Mouse (Mus musculus): Measurements from ENCODE around the gene Olfr1215. TPM values are rescaled to one million over a fixed set of nuclear protein-coding genes. Genes with fewer than 3 reads are reported as not detected.

Gene Olfr1215
- not detected for polyA plus RNA-seq (2015; fragmentation: Illumina TruSeq; extraction: RNeasy Lipid Tissue Mini Kit (QIAGEN cat#74804); ENCODE audit: insufficient read depth, low read depth, low replicate concordance)

DNA sequence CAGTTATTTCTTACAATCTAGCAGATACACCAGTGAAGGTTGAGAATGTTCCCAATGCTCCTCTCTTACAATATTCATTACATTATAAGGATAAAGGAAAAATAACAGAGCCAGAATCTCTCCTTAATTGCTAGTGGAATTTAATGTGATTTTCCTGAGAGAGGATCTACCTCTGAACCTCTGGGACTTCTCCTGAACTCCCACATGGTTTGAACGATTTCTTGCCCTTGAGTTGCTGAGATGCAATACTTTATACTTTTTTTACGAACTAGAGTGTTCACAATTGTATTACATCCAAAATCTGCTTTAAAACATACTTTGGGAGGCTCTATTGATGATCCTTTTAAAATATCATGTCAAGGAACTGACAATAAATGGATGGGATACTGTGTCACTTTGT is at the start of gene Olfr1215:
Gene Olfr1215, minus strand, starts transcription at position 101 of the 400 bp plus-strand sequence.

DNA sequence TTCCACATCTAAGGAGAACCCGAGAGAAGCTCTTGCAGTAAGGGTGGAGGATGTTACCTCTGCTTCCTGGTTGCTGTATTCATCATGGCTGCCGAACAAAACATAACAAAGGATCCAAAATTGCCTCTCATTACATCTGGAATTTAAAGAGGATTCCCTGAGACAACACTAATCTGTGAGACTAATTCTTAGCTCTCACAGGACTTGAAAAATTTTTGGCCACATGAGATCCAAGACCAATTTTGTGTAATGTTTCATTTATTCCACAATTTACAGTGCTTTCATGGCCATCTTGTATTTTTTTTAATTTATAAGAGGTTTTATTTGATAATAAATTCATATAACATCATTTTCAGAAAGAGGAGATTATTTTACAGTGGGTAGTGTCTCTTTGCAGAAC is 25.2 kb upstream of the Olfr1215 start, which contains the start of gene Olfr1217:
Gene Olfr1217, minus strand, starts transcription at position 101 of the 400 bp plus-strand sequence.

DNA sequence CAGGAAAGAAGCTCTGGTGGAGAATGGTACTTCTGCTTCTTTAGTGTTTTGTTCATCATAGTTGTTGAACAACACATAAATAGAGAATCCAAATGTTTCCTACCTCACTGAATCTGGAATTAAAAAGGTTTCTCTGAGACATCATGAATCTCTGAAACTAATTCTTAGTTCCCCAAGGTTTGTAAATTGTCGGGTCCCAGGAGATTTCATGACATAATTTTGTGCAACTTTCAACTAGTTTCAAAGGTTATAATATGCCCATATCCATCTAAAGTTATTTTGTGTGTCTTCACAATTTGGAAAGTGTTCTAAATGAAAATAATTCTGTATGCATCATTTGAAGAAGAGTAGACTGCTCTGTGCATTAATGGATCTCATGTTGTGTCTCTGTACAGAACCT is 11.5 kb upstream of the Olfr1215 start, which contains the start of gene Olfr1216:
Gene Olfr1216, minus strand, starts transcription at position 101 of the 400 bp plus-strand sequence.

DNA sequence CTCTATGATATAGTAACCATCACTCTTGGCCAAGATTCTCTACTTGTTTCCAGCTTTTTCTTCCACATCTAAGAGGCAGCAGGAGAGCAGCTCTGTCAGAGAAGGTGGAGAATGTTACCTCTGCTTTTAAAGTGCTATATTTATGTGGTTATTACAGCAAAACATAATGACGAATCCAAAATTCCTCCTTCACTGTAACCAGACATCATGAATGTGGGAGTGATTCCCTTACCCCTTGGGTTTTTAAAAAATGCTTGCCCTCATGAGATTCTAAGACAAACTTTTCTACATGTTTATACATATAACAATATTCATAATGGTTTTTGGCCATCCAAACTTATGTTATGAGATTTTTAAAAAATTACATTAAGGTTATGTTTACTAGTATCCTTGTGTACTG is 14.2 kb downstream of the Olfr1215 start, which contains the start of gene Olfr1214:
Gene Olfr1214, minus strand, starts transcription at position 101 of the 400 bp plus-strand sequence.

DNA sequence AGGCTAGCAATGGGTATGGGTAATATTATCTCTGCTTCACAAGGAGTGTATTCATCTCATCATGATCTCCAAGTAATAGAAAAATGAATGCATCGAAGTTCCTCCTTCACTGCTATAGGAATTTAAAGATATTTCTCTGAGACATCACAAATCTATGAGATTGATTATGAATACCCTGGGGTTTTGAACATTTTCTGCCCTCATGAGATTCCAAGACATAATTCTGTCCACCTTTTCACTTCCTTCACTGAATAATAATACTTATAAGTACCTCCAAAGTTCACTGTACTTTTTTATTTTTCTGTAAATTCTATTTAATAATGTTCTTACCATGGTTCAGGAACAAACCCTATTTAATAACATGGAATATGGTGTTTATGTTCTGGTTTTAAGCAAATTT is 26.6 kb downstream of the Olfr1215 start, which contains the start of gene Gm13762:
Gene Gm13762, minus strand, starts transcription at position 101 of the 400 bp plus-strand sequence.

DNA sequence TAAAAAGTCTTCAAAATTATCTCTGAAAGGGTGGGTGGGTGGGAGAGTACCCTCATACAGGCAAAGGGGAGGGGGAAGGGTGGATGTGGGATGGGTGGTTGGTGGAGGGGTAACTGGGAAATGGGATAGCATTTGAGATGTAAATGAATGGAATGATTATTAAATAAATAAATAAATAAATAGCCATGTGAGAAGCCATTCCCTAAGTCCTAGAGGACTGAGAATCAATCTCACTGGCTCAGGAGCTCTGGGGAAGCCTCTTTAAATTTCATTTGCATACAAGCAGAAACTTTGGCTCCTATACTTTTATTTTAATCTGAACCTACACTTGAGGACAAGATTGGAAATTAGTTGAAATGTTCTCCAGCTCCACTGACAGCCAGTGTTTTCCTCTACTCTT is 53.1 kb downstream of the Olfr1215 start, which contains the start of gene Olfr1212:
Gene Olfr1212, plus strand, starts transcription at position 301 of the 400 bp plus-strand sequence.

Other genes starting within 250 kb of the Olfr1215 start
- not detected for gene Olfr1199, start 246.5 kb downstream of the Olfr1215 start, polyA plus RNA-seq (2015; fragmentation: Illumina TruSeq; extraction: RNeasy Lipid Tissue Mini Kit (QIAGEN cat#74804); ENCODE audit: insufficient read depth, low read depth, low replicate concordance)
- gene Olfr1200, start 236.5 kb downstream of the Olfr1215 start, polyA plus RNA-seq (2015; fragmentation: Illumina TruSeq; extraction: RNeasy Lipid Tissue Mini Kit (QIAGEN cat#74804); ENCODE audit: insufficient read depth, low read depth, low replicate concordance) = not detected
- gene Olfr1201, start 213.9 kb downstream of the Olfr1215 start, polyA plus RNA-seq (2015; fragmentation: Illumina TruSeq; extraction: RNeasy Lipid Tissue Mini Kit (QIAGEN cat#74804); ENCODE audit: insufficient read depth, low read depth, low replicate concordance) = not detected
- not detected for gene Olfr1202, start 192.5 kb downstream of the Olfr1215 start, polyA plus RNA-seq (2015; fragmentation: Illumina TruSeq; extraction: RNeasy Lipid Tissue Mini Kit (QIAGEN cat#74804); ENCODE audit: insufficient read depth, low read depth, low replicate concordance)
- gene Olfr1205, start 177.2 kb downstream of the Olfr1215 start, polyA plus RNA-seq (2015; fragmentation: Illumina TruSeq; extraction: RNeasy Lipid Tissue Mini Kit (QIAGEN cat#74804); ENCODE audit: insufficient read depth, low read depth, low replicate concordance) = not detected
- gene Olfr1204, start 157.7 kb downstream of the Olfr1215 start, polyA plus RNA-seq (2015; fragmentation: Illumina TruSeq; extraction: RNeasy Lipid Tissue Mini Kit (QIAGEN cat#74804); ENCODE audit: insufficient read depth, low read depth, low replicate concordance) = not detected
- gene Olfr1206, start 143.7 kb downstream of the Olfr1215 start, polyA plus RNA-seq (2015; fragmentation: Illumina TruSeq; extraction: RNeasy Lipid Tissue Mini Kit (QIAGEN cat#74804); ENCODE audit: insufficient read depth, low read depth, low replicate concordance) = not detected
- gene Olfr1208, start 104.7 kb downstream of the Olfr1215 start, polyA plus RNA-seq (2015; fragmentation: Illumina TruSeq; extraction: RNeasy Lipid Tissue Mini Kit (QIAGEN cat#74804); ENCODE audit: insufficient read depth, low read depth, low replicate concordance) = not detected
- gene Olfr1209, start 91.8 kb downstream of the Olfr1215 start, polyA plus RNA-seq (2015; fragmentation: Illumina TruSeq; extraction: RNeasy Lipid Tissue Mini Kit (QIAGEN cat#74804); ENCODE audit: insufficient read depth, low read depth, low replicate concordance) = not detected
- gene Olfr1211, start 68.9 kb downstream of the Olfr1215 start, polyA plus RNA-seq (2015; fragmentation: Illumina TruSeq; extraction: RNeasy Lipid Tissue Mini Kit (QIAGEN cat#74804); ENCODE audit: insufficient read depth, low read depth, low replicate concordance) = not detected
- not detected for gene Olfr1212, start 53.0 kb downstream of the Olfr1215 start, polyA plus RNA-seq (2015; fragmentation: Illumina TruSeq; extraction: RNeasy Lipid Tissue Mini Kit (QIAGEN cat#74804); ENCODE audit: insufficient read depth, low read depth, low replicate concordance)
- not detected for gene Gm13762, start 26.7 kb downstream of the Olfr1215 start, polyA plus RNA-seq (2015; fragmentation: Illumina TruSeq; extraction: RNeasy Lipid Tissue Mini Kit (QIAGEN cat#74804); ENCODE audit: insufficient read depth, low read depth, low replicate concordance)
- not detected for gene Olfr1214, start 14.3 kb downstream of the Olfr1215 start, polyA plus RNA-seq (2015; fragmentation: Illumina TruSeq; extraction: RNeasy Lipid Tissue Mini Kit (QIAGEN cat#74804); ENCODE audit: insufficient read depth, low read depth, low replicate concordance)
- gene Olfr1216, start 11.4 kb upstream of the Olfr1215 start, polyA plus RNA-seq (2015; fragmentation: Illumina TruSeq; extraction: RNeasy Lipid Tissue Mini Kit (QIAGEN cat#74804); ENCODE audit: insufficient read depth, low read depth, low replicate concordance) = not detected
- gene Olfr1217, start 25.1 kb upstream of the Olfr1215 start, polyA plus RNA-seq (2015; fragmentation: Illumina TruSeq; extraction: RNeasy Lipid Tissue Mini Kit (QIAGEN cat#74804); ENCODE audit: insufficient read depth, low read depth, low replicate concordance) = not detected
- not detected for gene Olfr1218, start 54.2 kb upstream of the Olfr1215 start, polyA plus RNA-seq (2015; fragmentation: Illumina TruSeq; extraction: RNeasy Lipid Tissue Mini Kit (QIAGEN cat#74804); ENCODE audit: insufficient read depth, low read depth, low replicate concordance)
- gene Olfr1219, start 76.5 kb upstream of the Olfr1215 start, polyA plus RNA-seq (2015; fragmentation: Illumina TruSeq; extraction: RNeasy Lipid Tissue Mini Kit (QIAGEN cat#74804); ENCODE audit: insufficient read depth, low read depth, low replicate concordance) = not detected
- gene Olfr1220, start 99.9 kb upstream of the Olfr1215 start, polyA plus RNA-seq (2015; fragmentation: Illumina TruSeq; extraction: RNeasy Lipid Tissue Mini Kit (QIAGEN cat#74804); ENCODE audit: insufficient read depth, low read depth, low replicate concordance) = not detected
- not detected for gene Olfr1221, start 110.3 kb upstream of the Olfr1215 start, polyA plus RNA-seq (2015; fragmentation: Illumina TruSeq; extraction: RNeasy Lipid Tissue Mini Kit (QIAGEN cat#74804); ENCODE audit: insufficient read depth, low read depth, low replicate concordance)
- not detected for gene Olfr1222, start 126.1 kb upstream of the Olfr1215 start, polyA plus RNA-seq (2015; fragmentation: Illumina TruSeq; extraction: RNeasy Lipid Tissue Mini Kit (QIAGEN cat#74804); ENCODE audit: insufficient read depth, low read depth, low replicate concordance)
- not detected for gene Olfr1223, start 144.6 kb upstream of the Olfr1215 start, polyA plus RNA-seq (2015; fragmentation: Illumina TruSeq; extraction: RNeasy Lipid Tissue Mini Kit (QIAGEN cat#74804); ENCODE audit: insufficient read depth, low read depth, low replicate concordance)
- gene Olfr1224-ps1, start 157.1 kb upstream of the Olfr1215 start, polyA plus RNA-seq (2015; fragmentation: Illumina TruSeq; extraction: RNeasy Lipid Tissue Mini Kit (QIAGEN cat#74804); ENCODE audit: insufficient read depth, low read depth, low replicate concordance) = not detected
- gene Olfr1225, start 167.7 kb upstream of the Olfr1215 start, polyA plus RNA-seq (2015; fragmentation: Illumina TruSeq; extraction: RNeasy Lipid Tissue Mini Kit (QIAGEN cat#74804); ENCODE audit: insufficient read depth, low read depth, low replicate concordance) = not detected
- gene Olfr1226, start 193.1 kb upstream of the Olfr1215 start, polyA plus RNA-seq (2015; fragmentation: Illumina TruSeq; extraction: RNeasy Lipid Tissue Mini Kit (QIAGEN cat#74804); ENCODE audit: insufficient read depth, low read depth, low replicate concordance) = not detected
- not detected for gene Olfr1228, start 247.1 kb upstream of the Olfr1215 start, polyA plus RNA-seq (2015; fragmentation: Illumina TruSeq; extraction: RNeasy Lipid Tissue Mini Kit (QIAGEN cat#74804); ENCODE audit: insufficient read depth, low read depth, low replicate concordance)